Mouse (Mus musculus) right cerebral cortex, postnatal 36 days (tissue): ENCODE results near the gene Oxtr.

Experiments
- DNase-seq, 2 experiments: peaks; one replicate each; pipeline ENCODE4 v3.0.0; 2022; ENCODE audit warnings: low spot score in 2 of 2, mixed read lengths in 1 of 2

Oxtr gene

DNA sequence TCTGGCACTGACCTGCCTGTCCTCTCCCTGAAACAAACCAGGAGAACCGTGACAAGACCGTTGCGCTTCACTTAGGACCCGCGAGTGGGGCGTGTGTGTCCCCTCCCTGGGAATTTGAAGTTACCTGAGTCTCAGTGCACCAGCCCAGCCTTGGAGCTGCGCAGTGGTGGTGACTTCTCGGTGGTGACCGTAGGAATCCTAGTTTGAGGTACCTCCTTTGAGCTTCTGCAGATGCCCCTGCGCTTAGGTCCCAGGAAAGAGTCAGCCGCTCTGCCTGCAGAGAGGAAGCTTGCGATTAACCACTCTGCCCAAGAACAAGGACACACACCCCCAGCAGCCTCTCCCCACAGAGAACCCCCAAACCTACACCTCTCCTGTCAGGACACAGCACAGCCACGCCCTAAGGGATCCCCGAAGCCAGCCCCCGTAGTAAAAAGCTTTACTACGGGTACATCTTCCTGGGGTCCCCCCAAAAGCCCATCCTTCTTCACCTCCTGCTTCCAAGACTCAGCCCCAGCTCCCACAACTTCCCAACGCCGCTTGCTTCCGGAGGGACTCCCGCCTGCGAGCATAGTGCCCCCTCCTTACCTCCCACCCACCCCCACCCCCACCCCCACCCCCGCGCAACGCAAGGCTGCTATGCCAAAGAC, at the start of gene Oxtr:
Gene Oxtr, minus strand, starts transcription at position 34 of the 650 bp plus-strand sequence.
- DNase-seq: no peak

DNA sequence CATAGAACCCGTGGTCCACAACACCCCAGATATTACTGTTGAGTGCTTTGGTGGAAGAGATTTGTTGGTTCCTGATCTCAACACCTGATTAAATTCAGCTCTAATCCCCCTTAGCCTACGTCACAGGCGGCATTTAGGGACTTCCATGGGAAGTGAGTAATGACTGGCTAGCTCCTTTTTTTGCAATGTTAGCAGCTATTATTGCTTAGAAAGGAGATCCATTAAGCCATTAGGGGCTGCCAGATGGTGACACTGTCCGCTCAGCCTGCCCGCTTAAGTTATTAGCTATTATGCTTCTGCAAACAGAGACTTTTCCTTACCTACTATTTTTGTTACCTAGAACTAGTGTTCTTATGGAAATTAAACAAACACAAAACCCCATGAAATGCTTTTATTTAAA, 35.7 kb upstream of the Oxtr start:
- DNase-seq: no peak

- peak in 1 of 2 experiments; percentile 9 for DNase-seq
Measured at GRCm38 (mm10) chr6:112524459-112524858, 34.7 kb upstream of the Oxtr start.

DNA sequence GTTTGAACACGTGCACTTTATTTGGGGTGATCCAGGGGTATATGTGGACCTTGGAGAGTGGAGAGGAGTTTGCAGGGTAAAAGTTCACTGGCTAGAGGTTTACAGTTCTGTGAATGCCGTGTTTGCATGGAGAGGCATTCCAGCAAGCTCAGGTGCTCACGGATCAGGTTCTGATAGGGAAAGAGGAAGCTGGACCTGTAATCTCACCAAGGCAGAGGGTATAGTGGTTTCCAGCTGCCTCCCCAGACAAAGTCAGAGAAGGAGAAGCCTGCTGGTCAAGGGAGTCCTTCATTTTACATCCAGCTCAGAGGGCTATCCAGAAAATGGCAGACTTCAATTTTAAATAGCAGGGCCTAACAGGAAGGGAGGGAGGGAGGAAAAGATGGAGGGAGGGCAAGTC, 28.2 kb upstream of the Oxtr start:
- DNase-seq: no peak

GRCm38 (mm10) chr6:112517572-112517971, 27.8 kb upstream of the Oxtr start:
- DNase-seq: no peak

- DNase-seq: no peak
Measured at GRCm38 (mm10) chr6:112516496-112516895, 26.8 kb upstream of the Oxtr start.

GRCm38 (mm10) chr6:112514591-112514990, 24.8 kb upstream of the Oxtr start:
- DNase-seq: no peak

DNA sequence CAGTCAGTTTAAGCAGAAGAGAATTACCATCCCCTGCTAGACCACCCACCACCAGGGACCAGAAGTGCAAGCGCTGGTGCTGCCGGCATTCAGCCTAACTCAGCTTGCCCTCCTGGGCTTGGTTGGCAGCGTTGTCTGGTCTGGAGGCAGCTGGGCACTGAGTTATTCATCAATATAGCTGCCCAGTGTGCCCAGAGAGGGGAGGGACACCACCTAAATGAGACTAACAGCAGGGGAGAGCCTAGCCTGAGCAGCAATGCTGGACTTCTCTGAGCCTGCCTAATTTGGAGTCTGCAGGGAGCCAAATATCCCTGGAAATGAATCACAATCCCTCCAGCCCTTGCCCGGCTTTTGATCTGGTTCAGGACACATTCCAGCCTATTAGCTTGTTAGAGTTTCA, 20.6 kb upstream of the Oxtr start:
- DNase-seq: peak in 1 of 2 experiments; percentile 10

GRCm38 (mm10) chr6:112509590-112510131, 19.9 kb upstream of the Oxtr start:
- no peak for DNase-seq

DNA sequence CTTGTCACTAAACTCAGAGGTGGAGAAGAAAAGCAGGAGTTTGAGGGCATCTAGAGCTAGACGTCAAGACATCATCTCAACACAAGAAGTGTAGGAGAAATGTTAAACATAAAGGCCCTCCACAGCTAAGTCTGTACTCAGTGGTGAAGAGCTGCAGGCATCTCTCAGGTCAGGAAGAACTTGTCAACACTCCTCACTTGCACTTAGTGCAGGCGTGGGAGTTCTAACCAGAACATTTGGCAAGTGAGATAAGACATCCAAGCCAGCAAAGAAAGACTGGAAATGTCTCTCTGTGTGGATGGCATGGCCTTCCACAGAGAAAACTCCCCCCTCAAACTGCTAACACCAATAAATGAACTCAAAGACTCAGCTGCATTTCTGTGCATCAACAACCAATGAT, 17.9 kb upstream of the Oxtr start:
- no peak for DNase-seq

DNA sequence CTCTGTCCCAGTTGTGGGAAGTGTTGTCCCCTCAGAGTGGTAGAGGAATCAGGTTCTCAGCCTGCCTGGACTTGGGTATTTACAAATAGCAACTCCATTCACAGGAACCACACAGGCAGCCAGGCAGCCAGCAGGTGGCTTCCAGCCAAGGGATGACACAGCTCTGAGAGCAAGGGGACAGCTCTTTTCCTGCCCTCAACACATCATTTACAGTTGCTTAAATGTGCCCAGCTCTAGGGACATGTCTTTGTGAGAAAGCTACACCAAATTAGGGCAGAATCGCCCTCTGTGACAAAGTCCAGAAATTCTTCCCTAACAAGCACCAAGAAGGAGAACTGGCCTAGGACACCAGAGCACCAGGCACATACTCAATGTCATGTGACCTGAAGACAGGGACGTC, 11.4 kb upstream of the Oxtr start:
- DNase-seq: no peak

DNA sequence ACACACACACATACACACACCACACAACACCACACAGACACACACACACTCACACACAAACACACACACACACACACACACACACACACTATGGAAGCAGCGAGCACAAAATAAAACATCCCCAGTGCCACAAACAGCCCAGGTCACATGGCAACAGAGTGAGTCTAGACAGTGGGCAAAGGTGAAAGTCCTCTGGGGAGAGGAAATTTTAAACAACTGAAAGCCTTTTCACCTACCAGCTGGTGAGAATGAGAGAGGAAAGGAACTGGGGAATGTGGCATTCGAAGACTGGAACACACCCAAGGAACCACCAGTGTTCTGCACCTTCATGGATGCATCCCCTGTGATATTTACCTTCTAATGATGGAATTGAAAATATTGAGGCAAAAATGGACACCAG, 9.7 kb upstream of the Oxtr start:
- DNase-seq: no peak

DNA sequence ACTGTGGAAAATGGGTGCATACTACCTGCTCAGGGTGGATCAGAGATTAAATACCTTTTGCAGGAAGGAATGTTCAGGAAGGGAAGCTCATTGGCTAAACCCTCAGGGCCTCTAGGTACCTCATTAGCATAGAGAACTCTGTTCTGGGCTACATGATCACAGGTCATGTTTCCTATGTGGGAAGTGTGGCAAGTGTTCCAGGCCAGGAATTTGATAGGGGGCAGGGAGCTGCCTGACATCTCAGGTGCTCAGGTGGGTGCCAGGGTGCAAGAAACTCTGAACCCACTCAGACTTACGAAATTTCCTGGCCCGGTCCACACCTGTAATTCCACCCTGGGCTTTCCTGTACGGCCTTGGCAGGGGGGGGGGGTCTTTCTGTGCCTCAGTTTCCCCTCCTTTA, 9.0 kb upstream of the Oxtr start:
- no peak for DNase-seq

GRCm38 (mm10) chr6:112497456-112497855, 7.7 kb upstream of the Oxtr start:
- no peak for DNase-seq

DNA sequence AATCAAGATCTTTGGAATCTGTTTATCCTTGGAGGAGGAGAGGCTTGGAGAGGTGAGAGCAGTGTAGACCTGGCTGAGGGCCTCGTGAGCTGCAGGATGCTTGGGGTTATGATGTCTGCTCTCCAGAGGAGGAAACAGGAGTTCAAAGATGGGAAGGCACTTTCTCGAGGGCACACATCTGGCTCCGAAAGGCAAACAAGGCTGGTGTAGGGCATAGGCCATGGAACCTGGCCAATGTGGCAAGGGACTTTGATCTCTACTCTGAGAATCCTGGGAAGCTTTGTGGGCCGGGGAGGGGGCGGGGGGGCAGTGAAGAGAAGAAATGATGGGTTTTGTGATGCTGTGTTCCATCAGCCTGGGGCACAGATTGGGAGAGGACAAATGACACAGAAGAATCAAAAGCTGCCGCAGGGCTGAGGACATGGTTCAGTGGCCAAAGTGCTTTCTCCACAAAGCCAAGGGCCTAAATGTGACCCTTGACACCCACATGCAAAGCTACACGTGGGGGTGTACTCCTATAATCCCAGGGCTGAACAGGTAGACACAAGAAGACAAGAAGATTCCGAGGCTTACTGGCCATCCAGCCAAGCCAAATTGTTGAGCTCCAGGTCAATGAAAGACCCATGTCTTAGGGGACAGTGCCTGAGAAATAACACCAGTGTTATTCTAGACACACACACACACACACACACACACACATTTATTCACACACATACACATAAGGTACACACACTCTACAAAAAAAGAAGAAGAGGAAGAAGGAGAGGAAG, 6.7 kb upstream of the Oxtr start:
- no peak for DNase-seq

- no peak for DNase-seq
Measured at GRCm38 (mm10) chr6:112495219-112495618, 5.5 kb upstream of the Oxtr start.

- no peak for DNase-seq
Measured at GRCm38 (mm10) chr6:112494620-112495081, 4.9 kb upstream of the Oxtr start.

DNA sequence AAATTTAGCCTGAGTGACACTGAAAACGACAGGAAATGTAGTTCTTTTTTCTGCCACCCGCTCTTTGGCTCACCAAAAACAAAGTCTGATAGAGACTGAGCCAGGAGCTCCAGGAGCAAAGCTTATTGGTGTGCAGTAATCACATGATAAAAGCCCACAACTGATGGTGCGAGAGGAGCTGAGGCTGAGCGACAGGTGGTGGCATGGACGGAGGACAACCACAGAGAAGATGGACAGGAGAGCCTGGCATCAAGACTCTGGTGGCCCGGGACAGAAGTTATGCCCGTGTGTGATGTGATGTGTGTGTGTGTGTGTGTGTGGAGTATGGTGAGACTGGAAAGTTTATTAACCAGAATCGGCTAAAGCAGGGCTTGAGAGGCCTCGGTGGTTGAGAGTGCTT, 3.6 kb upstream of the Oxtr start:
- DNase-seq: no peak

DNA sequence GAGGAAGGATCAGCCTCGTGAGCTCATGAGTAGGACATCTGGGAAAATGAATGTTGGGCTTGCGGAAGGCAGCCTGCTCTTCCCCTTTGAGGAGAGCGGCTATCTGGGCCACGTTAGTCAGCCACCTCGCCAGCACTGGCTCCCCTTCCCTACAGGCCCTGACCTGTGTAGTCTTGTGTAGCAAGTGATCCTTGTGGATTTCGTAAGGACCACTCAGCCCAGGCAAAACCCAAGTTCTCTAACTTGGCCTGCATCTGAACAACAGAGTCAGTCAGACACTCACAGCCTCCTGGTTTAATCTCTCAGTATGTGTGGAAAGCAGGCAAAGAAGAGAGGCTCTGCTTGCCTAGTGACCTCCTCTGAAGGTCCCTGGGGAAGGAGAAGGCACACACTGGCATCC, 2.9 kb upstream of the Oxtr start:
- no peak for DNase-seq

- DNase-seq: no peak
Measured at GRCm38 (mm10) chr6:112491521-112491920, 1.8 kb upstream of the Oxtr start.

DNA sequence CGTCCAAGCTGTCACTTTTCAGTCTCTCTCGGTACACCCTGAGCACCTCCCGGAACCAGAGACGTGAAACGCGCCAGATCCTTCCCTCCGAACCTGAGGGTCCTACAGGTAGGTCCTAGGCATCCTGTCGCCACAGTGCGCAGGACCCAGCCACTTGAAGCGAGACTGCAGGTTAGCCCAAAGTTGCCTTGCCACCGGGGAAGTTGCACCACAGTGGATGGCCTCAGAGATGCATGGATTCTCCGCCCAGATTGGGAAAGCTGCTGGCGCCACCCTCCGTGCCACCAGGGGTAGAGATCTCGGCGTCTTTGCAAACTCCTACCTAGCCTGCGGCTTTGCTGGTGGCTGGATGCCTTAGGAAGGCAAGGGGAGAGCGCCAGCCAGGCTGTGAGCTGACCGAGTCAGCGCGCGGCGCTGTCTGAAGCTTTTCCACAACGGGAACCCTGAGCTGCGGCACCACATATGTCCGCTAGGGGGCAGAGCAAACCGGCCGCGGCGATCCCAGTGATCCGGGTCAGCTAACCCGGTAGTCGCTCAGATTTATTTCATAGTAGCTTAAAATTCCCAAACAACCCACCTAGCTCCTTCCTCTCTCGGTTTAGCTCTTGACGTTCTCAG, 991 bp upstream of the Oxtr start:
- DNase-seq: peak; percentile 69

DNA sequence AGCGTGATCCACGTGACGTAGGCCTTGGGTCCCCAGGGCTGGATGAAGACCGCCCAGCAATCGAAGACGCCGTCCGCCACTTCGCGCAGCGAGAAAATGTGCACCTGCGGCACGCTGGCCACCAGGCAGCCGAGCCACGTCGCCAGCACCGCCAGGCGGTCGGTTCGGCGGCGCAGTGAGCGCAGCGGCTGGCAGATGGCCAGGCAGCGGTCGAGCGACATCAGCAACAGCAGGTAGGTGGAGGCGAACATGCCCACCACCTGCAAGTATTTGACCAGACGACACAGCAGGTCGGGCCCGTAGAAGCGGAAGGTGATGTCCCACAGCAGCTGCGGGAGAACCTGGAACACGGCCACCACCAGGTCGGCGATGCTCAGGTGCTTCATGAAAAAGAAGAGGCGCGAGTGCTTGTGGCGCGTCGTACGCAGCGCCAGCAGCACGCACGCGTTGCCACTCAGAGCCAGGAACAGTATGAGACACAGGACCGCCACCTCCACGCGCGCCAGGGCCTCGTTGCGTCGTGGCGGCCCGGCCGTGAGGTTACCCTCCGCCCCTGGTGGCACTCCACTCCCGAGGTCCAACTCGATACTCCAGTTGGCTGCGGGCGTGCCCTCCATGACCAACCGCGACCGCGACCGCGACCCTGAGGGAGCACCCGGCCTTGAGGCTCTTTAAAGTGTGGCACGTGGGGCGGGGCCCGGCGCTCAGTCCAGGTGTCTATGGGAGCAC, 398 bp downstream of the Oxtr start:
- DNase-seq: no peak
